9 mouse cellular contexts compared by ENCODE assay signal in the genomic region with DNA sequence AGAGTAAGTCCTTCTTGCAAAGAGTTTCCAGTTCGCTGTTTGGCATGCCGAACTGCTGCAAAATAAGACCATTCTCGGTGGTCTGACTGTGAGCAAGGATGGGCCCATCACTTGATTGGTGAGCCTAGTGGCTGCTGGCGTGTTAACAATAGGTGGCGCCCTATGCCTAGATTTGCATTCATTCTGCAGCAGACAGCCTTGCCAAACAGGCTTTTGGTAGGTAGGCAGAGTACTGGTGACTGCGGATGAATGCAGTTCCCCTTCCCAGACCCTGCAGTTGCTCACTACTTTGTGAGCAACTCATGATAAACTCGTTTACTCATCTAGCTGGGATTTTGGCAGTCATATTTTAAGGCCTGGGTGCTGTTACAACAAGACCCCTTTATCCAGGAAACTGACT. TPM values are rescaled to one million over a fixed set of nuclear protein-coding genes. Genes with fewer than 3 reads are reported as not detected.
DNase-seq lines count a peak whose midpoint lies in the region; ATAC-seq and TF ChIP-seq lines count a peak whose summit lies in the region.
"Had no signal": no experiment of that assay in that cellular context is flagged by ENCODE, and none has a peak within 500 bp of the region (broad histone marks: within the 10 kb centered on the region; RNA-seq: fewer than 3 reads in every experiment).

No protein-coding gene starts in this region.

- peaks cover 7% of the 10 kb centered on the region; the same call in 1 of the 2 replicates for H3K9me3 ChIP-seq in heart, postnatal 0 days (replicated peaks; ENCODE audit: control insufficient read depth, low read length)
- peaks cover 7% of the 10 kb centered on the region; the same call in 1 of the 2 replicates for H3K9me3 ChIP-seq in heart, embryonic 12.5 days (replicated peaks)
- no peaks in the 10 kb centered on the region for H3K9me3 ChIP-seq in liver, embryonic 12.5 days (replicated peaks)
- H3K9me3 ChIP-seq: lung, embryonic 15.5 days had no signal

- no peak for ATAC-seq in heart, postnatal 0 days (ENCODE audit: insufficient read depth, low read depth)
- no peak for ATAC-seq in heart, embryonic 12.5 days (ENCODE audit: insufficient number of reproducible peaks, low FRiP score)
- ATAC-seq in liver, embryonic 12.5 days, result 0 out of 2 replicates have a peak, but pooled peaks have one; percentile 32
- ATAC-seq in monocyte, adult 5-6 weeks (replicated peaks; ENCODE audit: insufficient number of reproducible peaks, low FRiP score, low TSS enrichment, poor library complexity, severe bottlenecking), result no peak

- no peak overlapping the region for H3K4me2 ChIP-seq in heart, postnatal 0 days (ENCODE audit: low read depth, low read length)
- H3K4me2 ChIP-seq in heart, embryonic 12.5 days, result no peak overlapping the region
- no peak overlapping the region for H3K4me2 ChIP-seq in liver, embryonic 12.5 days
- H3K4me2 ChIP-seq: lung, embryonic 15.5 days had no signal

- H3K27me3 ChIP-seq in heart, postnatal 0 days (ENCODE audit: control insufficient read depth, insufficient read depth, low read length), result no peaks in the 10 kb centered on the region
- H3K27me3 ChIP-seq in heart, embryonic 12.5 days (replicated peaks), result no peaks in the 10 kb centered on the region
- no peaks in the 10 kb centered on the region for H3K27me3 ChIP-seq in liver, embryonic 12.5 days (replicated peaks)
- H3K27me3 ChIP-seq: lung, embryonic 15.5 days had no signal

- H3K9ac ChIP-seq in heart, postnatal 0 days (replicated peaks; ENCODE audit: low read depth, low read length), result no peak overlapping the region
- no peak overlapping the region for H3K9ac ChIP-seq in heart, embryonic 12.5 days
- no peak overlapping the region for H3K9ac ChIP-seq in liver, embryonic 12.5 days
- H3K9ac ChIP-seq: lung, embryonic 15.5 days had no signal

- TF ChIP-seq POLR2A in bone marrow, adult 2 months (IDR thresholded peaks at IDR 0.05; ENCODE audit: borderline replicate concordance, control insufficient read depth, low read depth, low read length), result no peak

- TF ChIP-seq CTCF in heart, postnatal 0 days (IDR thresholded peaks at IDR 0.05; ENCODE audit: low read depth), result peak; percentile 71
- TF ChIP-seq CTCF in bone marrow, adult 2 months (IDR thresholded peaks at IDR 0.05; ENCODE audit: control insufficient read depth, insufficient read depth, low read length), result peak; percentile 41

- no peak overlapping the region for H3K27ac ChIP-seq in heart, postnatal 0 days (ENCODE audit: low read depth)
- no peak overlapping the region for H3K27ac ChIP-seq in heart, embryonic 12.5 days (ENCODE audit: poor library complexity, severe bottlenecking)
- no peak overlapping the region for H3K27ac ChIP-seq in bone marrow, adult 2 months (ENCODE audit: control insufficient read depth, insufficient read depth, low read depth, low read length, poor library complexity)
- H3K27ac ChIP-seq in liver, embryonic 12.5 days, result no peak overlapping the region
- H3K27ac ChIP-seq: lung, embryonic 15.5 days had no signal

- 31% methylated on average over 7 of the region's 7 CpGs for WGBS in heart, postnatal 0 days
- WGBS in heart, embryonic 12.5 days, result 23% methylated on average over 7 of the region's 7 CpGs
- WGBS in bone marrow, adult 2 months, result 43% methylated on average over 7 of the region's 7 CpGs
- 20% methylated on average over 7 of the region's 7 CpGs for WGBS in liver, embryonic 12.5 days (ENCODE audit: insufficient replicate concordance)

- H3K4me3 ChIP-seq in heart, postnatal 0 days (ENCODE audit: low read depth, low read length), result no peak overlapping the region
- no peak overlapping the region for H3K4me3 ChIP-seq in heart, embryonic 12.5 days
- H3K4me3 ChIP-seq in bone marrow, adult 2 months (replicated peaks; ENCODE audit: control insufficient read depth, low read depth, low read length), result no peak overlapping the region
- no peak overlapping the region for H3K4me3 ChIP-seq in liver, embryonic 12.5 days
- H3K4me3 ChIP-seq: lung, embryonic 15.5 days had no signal

- no peak for TF ChIP-seq EP300 in heart, postnatal 0 days (IDR thresholded peaks at IDR 0.05; ENCODE audit: low read depth)

- no peaks in the 10 kb centered on the region for H3K4me1 ChIP-seq in heart, postnatal 0 days (ENCODE audit: control insufficient read depth, insufficient read depth)
- H3K4me1 ChIP-seq in heart, embryonic 12.5 days (replicated peaks), result no peaks in the 10 kb centered on the region
- H3K4me1 ChIP-seq in bone marrow, adult 2 months (ENCODE audit: control insufficient read depth, insufficient read depth, low read length), result no peaks in the 10 kb centered on the region
- no peaks in the 10 kb centered on the region for H3K4me1 ChIP-seq in liver, embryonic 12.5 days
- H3K4me1 ChIP-seq: lung, embryonic 15.5 days had no signal

- peak; percentile 16 for DNase-seq in heart, postnatal 0 days (ENCODE audit: low spot score)
- DNase-seq in frontal cortex, postnatal 25 days (ENCODE audit: low spot score in 2 of 2), result peak; percentile 15 to 19
- DNase-seq in kidney, postnatal 10 days, result peak; percentile 77
- peak; percentile 28 for DNase-seq in right cerebral cortex, adult 18-20 months

- H3K36me3 ChIP-seq in heart, postnatal 0 days (replicated peaks; ENCODE audit: control insufficient read depth, insufficient read depth, low read length), result no peaks in the 10 kb centered on the region
- no peaks in the 10 kb centered on the region for H3K36me3 ChIP-seq in heart, embryonic 12.5 days
- H3K36me3 ChIP-seq in liver, embryonic 12.5 days, result no peaks in the 10 kb centered on the region
- H3K36me3 ChIP-seq: lung, embryonic 15.5 days had no signal

RNA-seq across cellular contexts. Expression of gene Adam30, which starts 20.4 kb away (rescaled TPM):
- total RNA-seq in heart, postnatal 0 days (2014; rRNA removed; ENCODE audit: low replicate concordance), result not detected in 2 replicates
- not detected in 2 replicates for polyA plus RNA-seq in heart, postnatal 0 days (2015; fragmentation: Nextera tagmentation; extraction: Ambion mirVana)
- not detected in 2 replicates for polyA plus RNA-seq in heart, embryonic 12.5 days (2016; fragmentation: Nextera tagmentation; extraction: Ambion mirVana)
- not detected in 2 replicates for polyA plus RNA-seq in bone marrow, adult 2 months (2011; ENCODE audit: insufficient read depth, insufficient read length, low replicate concordance, missing spikeins)
- not detected in 2 replicates for polyA plus RNA-seq in liver, embryonic 12.5 days (2016; fragmentation: Nextera tagmentation; extraction: Ambion mirVana)
- 0.78 to 2.1 TPM (median 1.5 TPM) in 3 replicates for total RNA-seq in monocyte, adult 5-6 weeks (2017)
- polyA plus RNA-seq: lung, embryonic 15.5 days had no signal

RNA-seq across cellular contexts. Expression of gene Reg4, which starts 41.2 kb away (rescaled TPM):
- total RNA-seq in heart, postnatal 0 days (2014; rRNA removed; ENCODE audit: low replicate concordance), result not detected in 2 replicates
- polyA plus RNA-seq in heart, postnatal 0 days (2015; fragmentation: Nextera tagmentation; extraction: Ambion mirVana), result not detected in 2 replicates
- not detected in 2 replicates for polyA plus RNA-seq in heart, embryonic 12.5 days (2016; fragmentation: Nextera tagmentation; extraction: Ambion mirVana)
- polyA plus RNA-seq in bone marrow, adult 2 months (2011; ENCODE audit: insufficient read depth, insufficient read length, low replicate concordance, missing spikeins), result not detected in 2 replicates
- not detected in 2 replicates for polyA plus RNA-seq in liver, embryonic 12.5 days (2016; fragmentation: Nextera tagmentation; extraction: Ambion mirVana)
- total RNA-seq in monocyte, adult 5-6 weeks (2017), result not detected in 3 replicates
- polyA plus RNA-seq: lung, embryonic 15.5 days had no signal

Comparison
In these comparisons a context has a peak if more than half of its experiments do, and no peak if none do; other contexts are left out.
1. DNase-seq: peak in every context shown above with its lines; median percentile 77 in kidney, postnatal 10 days; 28 in right cerebral cortex, adult 18-20 months; 17 in frontal cortex, postnatal 25 days; 16 in heart, postnatal 0 days.